Mouse (Mus musculus): ENCODE data around the gene Arhgap17.

The Arhgap17 gene

DNA sequence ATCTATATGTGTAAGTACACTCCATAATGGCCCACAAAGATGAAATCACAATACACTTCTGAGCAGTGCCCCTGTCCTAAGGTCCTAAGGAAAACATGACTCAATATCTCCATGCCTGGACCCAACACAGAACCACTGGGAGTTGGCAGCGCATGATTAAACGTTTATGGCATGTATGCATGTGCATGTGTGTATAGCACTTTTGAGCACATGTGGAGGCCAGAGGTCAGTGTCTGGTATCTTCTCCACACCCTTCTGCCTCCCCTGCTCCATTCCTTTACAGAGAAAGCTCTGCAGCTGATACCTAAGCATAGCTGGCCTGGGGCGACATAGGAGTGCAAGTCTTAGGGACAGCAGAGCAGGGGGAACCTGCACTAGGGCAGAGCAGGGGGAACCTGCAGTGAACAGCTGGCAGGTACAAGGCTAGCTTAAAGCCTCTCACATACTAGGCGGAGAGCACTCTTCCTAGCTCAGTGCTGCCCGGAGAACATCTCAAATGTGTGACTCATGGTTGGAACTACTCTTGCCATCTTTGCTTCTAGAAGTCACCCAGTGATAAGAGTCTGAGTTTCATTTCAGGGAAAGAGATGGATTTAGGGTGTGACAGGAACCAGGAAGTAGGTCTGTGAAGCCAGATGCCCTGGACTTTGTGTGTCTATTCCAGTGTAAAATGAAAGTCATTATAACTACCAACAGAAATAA, 25.5 kb downstream of the Arhgap17 start:
- DNase-seq (ENCODE audit: low spot score in 2 of 2) = no peak

DNA sequence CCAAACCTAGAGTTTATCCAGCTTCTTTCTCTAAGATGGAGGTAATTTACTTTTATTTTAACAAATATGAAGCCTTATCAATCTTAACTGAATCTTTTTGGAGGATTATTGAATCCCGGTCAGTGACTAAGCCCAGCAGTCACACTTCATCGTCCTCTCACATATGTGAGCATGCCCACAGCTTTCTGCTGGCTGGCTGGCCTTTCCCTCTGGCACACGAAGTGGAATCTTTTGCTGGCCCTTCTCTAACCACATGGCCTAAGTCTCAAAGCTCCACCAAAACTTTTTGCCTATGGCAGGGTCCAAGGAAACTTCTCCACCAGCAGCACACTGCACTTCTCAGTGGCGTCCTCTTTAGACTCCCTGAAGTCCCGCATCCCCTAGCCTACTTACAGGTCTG, 27.8 kb downstream of the Arhgap17 start:
- no peak for DNase-seq (ENCODE audit: low spot score in 2 of 2)

DNA sequence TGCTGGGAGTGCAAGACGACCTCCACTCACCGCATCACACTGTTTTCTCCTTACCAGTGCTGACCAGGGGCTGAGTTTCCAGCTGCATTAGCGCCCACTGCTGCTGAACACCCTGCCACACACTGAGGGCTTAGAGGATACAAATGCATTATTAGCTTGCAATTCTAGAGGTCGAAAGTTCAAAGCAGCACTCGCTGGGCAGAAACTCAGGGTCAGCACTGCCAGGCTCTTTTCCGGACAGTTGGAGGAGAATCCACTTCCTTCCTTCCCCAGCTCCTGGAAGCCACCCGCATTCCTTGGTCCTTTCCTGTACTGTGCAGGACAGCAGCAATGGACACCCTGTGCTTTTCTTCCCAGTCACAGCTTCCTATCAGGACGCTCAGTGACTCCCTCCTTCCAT, 31.4 kb downstream of the Arhgap17 start:
- no peak for DNase-seq (ENCODE audit: low spot score in 2 of 2)

DNA sequence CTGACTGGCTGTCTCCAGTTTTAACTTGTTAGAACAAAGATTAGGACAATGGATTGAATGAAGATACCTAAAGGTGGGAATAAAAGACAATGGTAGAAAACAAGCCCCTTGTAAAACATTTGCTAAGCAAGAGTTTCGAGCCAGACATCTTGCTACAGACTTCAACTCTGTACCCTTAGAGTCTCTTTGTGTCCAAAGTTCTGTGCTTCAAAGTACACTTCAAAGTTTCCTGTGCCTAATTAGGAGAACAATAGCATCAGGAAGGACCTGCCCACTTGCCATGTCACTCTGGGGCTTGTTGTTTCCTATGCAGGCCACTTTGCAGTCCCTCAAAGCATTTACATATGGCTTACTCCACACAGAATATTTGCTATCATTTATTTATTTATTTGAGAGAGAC, 33.4 kb downstream of the Arhgap17 start:
- DNase-seq (ENCODE audit: low spot score in 2 of 2) = no peak

DNA sequence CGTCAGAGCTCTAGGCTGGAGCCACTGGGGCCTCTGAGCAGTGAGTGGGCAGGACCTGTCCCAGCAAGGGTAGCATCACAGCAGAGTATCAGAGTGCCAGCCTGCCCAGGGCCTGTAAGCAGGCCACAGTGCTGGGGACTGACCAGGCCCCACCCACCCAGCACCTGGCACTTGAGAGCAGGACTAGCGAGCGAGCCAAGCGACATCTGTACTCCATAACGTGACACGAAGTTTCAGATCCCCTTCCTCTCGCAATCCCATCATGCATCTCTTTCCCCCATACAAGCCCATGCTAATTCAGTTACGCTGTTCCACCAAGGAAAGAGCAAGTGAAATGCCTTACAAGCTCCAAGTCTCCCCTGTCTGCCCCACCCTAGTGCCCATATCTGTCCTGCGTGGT, 39.2 kb downstream of the Arhgap17 start:
- DNase-seq (ENCODE audit: low spot score in 2 of 2) = no peak

DNA sequence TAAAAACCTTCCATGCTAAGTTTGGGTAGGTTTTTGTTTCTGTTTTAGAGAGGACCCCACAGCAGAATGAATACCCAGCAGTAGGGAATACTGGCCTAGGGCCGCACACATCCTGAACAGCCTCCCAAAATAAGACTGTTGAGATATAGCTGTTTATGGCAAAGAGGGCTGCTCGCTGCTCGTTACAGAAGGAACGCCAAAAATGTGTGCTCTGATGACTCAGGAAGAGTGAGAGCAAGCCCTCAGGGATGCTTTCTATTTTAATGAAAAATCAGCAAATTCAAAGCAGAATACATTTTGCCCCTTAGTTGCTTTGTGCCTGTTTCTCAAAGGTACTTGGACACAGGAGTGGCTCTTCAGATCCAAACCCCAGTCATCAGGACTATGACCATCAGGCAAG, 41.8 kb downstream of the Arhgap17 start:
- no peak for DNase-seq (ENCODE audit: low spot score in 2 of 2)

DNA sequence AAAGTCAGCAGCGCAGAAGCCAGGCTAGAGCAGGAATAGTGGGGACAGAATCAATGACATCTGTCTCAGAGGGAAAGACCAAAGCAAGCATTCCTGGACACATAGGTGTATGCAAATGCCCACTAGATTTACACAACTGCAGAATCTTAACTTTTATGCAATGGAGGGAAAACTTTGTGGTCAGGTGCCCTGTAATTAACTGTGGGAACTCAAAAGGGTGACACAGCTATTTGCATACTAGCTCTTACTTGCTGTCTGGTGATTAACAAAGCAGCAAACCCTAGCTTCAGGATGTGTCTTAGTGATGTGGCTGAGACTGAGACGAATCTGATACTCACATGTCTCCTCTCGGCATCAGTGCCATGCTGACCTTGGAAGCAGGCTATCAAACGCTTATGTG, 42.8 kb downstream of the Arhgap17 start:
- no peak for DNase-seq (ENCODE audit: low spot score in 2 of 2)

DNA sequence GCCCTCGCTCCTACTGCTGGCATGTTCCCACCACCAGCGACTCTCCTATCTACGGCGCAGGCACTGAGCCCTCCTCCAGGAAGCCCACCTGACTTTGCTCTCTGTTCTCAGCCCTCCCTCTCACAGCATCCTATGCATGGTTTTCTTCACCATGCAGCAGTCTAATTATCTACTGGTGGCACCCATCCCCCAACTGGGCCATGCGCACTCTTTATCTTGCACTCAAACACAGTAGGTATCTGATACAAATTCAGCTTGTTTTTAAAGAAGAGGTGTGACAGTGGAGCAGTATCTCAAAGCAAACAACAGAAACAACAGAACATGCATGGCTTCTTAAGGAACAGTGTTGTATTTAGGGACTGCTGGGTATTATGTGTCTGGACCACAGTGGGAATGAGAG, 43.7 kb downstream of the Arhgap17 start:
- DNase-seq (ENCODE audit: low spot score in 2 of 2) = no peak

DNA sequence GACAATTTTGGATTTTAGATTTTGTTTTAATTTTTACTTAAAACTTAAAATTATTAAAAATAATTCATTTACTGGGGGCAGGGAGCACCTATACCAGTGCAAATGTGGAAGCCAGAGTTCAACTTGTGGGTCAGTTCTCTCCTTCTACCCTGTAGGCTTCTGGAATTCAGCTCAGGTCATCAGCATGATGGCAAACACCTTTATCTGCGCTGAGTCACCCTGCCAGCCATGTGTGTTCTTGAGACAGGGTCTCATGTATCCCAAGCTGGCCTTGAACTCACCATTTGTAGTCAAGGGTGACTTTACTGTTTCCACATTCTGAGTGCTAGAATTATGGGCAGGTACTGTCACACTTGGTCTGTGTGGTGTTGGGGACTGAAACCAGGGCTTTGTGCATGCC, 45.6 kb downstream of the Arhgap17 start:
- no peak for DNase-seq (ENCODE audit: low spot score in 2 of 2)

DNA sequence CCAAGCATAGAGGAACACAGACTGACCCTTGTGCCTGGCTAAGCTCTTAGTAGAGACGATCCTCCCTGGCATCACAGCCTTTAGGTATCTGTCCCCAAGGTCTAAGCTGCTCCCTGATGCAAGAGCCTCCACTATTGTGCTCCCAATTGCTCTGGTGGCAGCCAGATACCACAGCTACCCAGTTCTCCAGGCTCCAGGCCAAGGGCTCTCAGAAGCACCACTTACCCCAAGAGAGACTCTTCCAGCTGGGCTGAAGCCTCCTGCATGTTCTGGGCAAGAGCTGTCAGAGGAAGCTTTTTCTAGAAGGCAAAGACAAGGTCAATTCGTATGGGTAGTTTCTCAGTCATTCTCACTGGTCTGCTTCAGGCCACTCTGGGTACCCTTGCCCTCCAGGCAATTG, 46.3 kb downstream of the Arhgap17 start:
- DNase-seq (ENCODE audit: low spot score in 2 of 2) = no peak

DNA sequence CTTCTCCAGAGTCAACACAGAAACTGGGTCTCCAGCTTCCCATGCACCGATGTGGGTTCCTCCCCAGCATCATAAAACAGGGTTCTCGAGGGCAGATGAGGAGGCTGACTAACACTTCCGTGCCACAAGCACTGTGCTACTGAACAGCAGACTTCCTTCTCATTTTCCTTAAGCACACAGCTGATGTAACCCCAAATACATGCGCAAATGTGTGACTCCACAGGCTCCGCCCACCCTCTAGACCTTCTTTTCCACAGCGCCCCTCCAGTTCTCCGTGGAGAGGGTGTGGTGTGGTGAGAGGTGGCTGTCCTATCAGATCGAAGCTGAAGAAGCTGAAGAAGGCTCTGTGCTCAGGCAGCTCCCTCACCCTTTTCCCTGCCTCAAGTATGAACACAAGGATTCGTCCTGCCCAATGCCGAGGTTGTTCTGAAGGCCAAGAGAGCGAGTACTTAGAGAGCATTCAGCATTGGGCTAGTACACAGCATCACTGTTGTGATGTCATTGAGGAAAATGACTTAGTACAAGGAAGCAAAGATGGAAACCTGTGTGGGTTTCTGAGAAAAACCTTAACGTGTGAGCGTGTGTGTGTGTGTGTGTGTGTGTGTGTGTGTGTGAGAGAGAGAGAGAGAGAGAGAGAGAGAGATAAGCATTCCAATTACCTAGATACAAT, 47.1 kb downstream of the Arhgap17 start:
- DNase-seq (ENCODE audit: low spot score in 2 of 2) = no peak

DNA sequence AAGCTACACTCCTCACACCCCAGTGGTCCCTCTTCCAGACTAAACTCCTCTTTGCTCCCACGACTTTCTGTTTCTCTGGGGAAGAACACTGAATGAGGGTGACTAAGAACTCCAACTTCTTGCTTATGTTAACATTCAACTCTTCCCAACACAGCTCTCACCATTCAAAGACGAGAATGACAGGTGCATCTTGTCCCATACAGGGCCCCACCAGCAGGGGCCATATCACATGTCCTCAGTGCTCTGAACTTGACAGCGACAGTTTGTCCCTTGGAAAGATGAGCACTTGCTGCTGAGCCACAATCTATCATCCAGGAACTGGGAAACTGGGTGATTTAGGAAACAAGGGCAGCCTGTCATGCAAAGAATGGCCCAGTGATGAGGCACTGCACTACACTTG, 57.0 kb downstream of the Arhgap17 start:
- no peak for DNase-seq (ENCODE audit: low spot score in 2 of 2)

DNA sequence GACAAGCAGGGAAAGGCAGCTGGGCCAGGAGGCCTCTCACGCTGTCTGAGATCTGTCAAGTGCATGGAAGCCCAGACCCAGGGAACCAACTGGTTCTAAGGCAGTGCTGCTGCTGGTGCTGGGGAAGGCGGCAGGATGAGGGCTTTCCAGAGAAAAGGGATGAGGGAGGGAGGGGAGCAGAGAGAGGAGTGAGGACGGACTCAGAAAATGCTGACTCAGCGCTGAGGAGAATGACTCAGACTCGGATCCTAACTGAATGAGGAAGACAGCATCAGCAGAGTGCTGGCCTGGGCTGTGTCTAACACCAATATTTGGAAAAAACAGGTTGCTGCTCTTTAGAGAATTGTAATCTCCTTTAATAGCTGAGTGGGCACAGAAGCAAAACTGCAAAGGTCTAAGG, 57.9 kb downstream of the Arhgap17 start:
- no peak for DNase-seq (ENCODE audit: low spot score in 2 of 2)

DNA sequence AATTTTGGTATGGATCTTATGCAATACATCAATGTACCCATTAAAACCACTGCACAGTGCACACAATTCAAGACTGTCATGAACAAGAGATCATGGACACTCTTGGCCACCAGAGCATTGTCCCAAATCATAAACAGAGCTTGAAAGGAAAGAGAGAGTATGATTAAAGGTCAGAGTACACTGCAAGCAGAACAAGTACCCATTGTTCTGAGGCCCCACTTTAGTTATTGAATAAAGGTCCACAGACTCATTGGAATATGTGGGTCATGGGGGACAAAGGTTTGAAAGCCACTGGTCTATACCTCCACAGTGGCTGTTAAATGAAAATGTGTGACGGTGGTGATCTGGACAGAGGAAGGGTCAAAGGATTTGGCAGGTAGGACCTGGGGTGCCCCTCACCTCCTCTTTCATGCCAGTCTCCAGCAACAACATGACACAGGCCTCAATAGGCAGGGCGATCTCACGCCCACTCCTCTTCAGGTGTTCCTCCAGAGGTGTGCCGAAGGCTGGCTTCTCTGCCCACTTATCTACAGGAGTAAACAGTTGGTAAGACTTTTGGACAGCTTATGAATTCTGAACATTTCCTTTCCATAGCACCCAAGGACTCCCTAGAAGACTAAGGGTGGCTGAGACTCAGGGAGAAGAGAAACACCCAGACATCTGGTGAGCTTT, 61.7 kb downstream of the Arhgap17 start:
- DNase-seq (ENCODE audit: low spot score in 2 of 2) = no peak

DNA sequence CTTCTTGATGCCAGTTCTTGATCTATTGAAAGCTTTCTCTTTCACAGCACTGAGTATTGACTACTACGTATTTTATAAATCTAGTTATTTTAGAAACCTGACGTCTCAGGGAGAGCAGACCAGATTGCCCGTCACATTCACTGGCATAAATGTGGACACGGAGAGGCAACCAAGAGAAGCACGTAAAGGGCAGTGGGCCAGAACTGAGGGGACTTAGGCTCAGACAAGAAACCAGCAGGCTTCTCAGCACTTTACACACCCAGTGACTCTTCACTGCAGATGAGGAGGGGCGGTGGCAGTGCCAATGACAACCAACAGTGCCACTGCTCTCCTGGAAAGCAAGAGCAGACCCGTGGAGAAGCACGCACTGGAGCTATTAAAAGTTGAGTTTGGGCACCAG, 62.5 kb downstream of the Arhgap17 start:
- no peak for DNase-seq (ENCODE audit: low spot score in 2 of 2)

DNA sequence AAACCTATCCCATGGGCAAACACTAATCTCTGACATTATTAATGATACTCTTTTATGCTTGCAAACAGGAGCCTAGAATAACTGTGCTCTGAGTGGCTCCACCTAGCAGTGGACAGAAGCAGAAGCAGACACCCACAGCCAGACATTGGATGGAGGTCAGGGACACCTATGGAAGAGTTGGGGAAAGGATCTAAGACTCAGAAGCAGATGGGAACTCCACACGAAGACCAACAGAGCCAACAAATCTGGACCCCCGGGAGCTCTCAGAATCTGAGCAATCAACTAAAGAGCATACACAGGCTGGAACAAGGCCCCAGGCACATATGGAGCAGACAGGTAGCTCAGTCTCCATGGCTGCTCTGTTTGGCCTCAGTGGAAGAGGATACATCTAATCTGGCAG, 64.3 kb downstream of the Arhgap17 start:
- DNase-seq (ENCODE audit: low spot score in 2 of 2) = no peak

DNA sequence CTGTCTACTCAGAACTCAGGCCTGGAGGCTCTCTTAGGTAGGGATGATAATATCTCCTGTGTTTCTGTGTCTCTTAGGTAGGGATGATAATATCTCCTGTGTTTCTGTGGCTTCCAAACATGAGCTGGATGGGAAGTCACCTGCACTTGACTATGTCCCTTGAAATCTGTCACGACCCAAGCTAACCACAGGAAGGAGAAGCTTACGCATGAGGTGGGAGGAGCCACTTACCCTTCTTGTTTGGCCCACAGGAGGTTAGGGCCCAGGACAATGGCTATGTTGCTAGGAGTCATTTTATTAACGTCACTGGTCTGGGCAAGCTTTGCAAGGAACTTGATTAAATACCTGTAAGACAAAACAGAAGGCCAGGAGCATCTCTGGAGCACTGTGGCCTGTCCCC, 69.5 kb downstream of the Arhgap17 start:
- no peak for DNase-seq (ENCODE audit: low spot score in 2 of 2)

DNA sequence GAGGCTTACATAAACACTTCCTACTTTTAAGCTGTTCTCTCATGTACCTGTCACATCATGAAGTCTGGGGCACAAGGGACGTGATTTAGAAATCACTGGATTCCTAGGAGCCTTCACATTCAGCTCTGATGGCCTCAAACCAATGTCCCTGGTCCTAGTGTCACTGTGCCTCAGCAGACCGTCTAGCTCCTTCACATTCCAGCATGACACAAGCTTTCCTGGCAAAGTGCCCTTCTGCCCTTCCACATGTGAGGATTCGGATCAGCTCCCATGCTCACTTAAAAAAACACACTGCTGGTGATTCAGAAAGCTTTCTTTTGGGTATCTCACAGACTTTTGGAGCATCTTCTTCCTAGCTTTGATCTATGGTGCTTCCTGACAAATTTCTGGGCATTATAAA, 71.5 kb downstream of the Arhgap17 start:
- DNase-seq (ENCODE audit: low spot score in 2 of 2) = no peak

DNA sequence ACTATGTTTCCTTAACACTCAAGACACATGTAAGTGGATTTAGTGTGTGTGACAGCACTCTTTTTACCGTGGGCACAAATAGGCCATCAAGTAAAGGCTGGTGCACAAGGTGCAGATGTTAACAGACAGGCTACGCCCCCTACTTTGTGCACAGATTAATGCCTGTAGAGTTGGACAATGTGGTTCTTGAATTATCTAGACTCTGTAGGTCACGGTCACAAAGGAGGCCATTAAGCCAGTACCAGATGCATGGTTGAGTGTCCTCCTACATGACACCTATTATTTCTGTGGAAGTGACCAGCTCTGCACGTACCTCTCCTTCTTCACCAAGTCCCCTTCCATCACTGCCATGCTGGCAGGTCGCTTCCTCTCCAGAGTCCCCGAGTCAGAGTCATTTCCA, 73.6 kb downstream of the Arhgap17 start:
- no peak for DNase-seq (ENCODE audit: low spot score in 2 of 2)

DNA sequence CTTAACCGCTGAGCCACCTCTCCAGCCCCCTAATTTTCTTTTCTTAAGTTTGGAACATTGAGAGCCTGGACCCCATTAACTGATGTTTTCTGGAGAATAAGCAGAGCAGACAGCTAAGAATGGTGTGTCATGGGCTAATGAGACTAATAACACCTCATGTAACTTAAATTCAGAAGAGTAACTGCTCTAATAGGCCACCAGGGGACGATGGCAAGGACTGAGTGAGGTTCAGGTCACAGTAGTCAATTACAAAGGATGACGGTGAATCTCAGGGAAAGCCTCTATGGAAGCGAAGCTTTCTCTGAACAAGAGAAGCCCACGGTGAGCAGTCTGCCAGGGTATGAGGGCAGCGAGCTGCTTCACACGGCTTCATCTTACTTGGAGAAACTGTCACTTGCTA, 74.3 kb downstream of the Arhgap17 start:
- no peak for DNase-seq (ENCODE audit: low spot score in 2 of 2)

DNA sequence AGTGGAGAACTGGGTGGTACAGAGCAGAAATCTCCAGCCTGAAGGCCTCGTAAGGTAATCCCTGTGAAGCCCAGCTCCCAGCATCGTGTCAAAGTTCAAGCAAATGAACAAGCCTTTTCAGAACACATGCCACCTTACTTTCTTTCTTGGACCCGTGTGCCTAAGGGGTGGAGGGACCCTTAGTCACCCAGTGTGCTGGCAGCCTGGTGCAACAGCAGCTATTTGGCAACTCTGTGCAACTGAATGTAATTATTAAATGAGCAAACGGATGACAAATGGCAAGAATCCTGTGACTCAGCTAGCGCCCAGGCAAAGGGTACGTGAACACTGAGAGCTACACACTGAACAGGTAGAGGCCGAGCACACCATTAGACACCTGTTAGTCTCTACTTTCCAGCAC, 75.8 kb downstream of the Arhgap17 start:
- DNase-seq (ENCODE audit: low spot score in 2 of 2) = no peak

DNA sequence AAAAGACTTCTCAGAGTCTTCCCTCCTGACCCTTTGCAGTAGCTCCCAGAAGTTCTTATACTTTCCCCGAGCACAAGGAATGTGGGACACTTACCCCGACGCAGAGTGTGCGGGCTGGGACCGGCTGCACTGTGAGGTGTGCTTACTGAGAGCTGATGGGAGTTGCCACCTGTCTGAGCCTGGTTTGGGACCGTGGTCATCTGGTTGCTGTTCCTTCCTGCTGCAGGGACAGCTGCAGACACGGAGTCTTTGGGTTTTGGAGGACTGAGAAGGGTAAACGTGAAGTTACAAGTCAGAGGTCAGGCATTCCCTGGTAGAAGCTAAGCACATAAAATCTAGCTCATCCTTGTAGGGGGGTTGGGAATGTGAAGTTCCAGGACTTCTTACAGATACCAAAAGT, 77.8 kb downstream of the Arhgap17 start:
- no peak for DNase-seq (ENCODE audit: low spot score in 2 of 2)

DNA sequence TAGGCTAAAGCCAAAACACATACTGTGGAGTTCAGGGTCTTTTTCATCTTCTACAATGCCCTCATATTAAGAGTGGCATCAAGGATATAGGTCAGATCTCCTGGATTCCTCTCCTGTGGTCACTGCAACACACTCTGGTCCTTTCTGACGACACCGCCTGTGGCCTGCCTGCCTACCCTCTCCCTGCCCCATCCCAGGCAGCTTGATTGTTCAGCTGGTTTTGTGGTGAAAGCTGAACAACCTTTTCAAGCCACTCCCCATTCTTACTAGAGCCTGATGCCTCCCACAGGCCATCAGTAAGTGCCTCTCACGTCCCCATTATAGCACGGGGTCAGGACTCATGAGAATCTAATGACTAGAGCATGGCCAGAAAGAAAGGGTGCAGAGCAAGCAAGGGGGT, 80.5 kb downstream of the Arhgap17 start:
- DNase-seq (ENCODE audit: low spot score in 2 of 2) = no peak
